16 mouse cellular contexts compared by ENCODE assay signal in the genomic region with DNA sequence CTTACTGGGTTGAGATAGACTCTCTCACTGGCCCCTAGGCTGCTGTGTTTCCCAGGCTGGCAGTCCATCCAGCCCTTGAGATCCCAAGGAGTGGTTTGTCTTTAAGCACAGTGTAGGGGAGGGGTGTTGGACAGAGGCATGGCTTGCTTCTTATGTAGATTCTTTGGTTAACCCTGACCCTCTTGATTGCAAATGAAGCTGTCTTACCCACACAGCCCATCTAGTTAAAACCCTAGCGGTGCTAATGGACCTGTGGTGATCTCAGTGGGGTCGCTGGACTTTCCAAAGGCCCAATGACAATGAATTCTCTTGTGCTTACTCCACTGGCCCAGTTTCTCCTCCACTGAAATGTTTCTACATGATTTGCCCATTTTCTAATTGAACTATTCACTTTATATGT. TPM values are rescaled to one million over a fixed set of nuclear protein-coding genes. Genes with fewer than 3 reads are reported as not detected.
"Had no signal": no experiment of that assay in that cellular context is flagged by ENCODE, and none has a peak within 500 bp of the region (broad histone marks: within the 10 kb centered on the region; RNA-seq: fewer than 3 reads in every experiment).

No protein-coding gene starts in this region.

- H3K4me1 ChIP-seq: liver, embryonic 12.5 days had no signal

- H3K4me2 ChIP-seq: limb, embryonic 15.5 days; liver, embryonic 12.5 days; midbrain, embryonic 13.5 days; neural tube, embryonic 15.5 days had no signal

- H3K4me3 ChIP-seq: limb, embryonic 15.5 days; liver, embryonic 12.5 days; midbrain, embryonic 13.5 days; myocyte; neural tube, embryonic 15.5 days had no signal

- H3K9ac ChIP-seq: limb, embryonic 15.5 days; liver, embryonic 12.5 days; midbrain, embryonic 13.5 days; neural tube, embryonic 15.5 days had no signal

- DNase-seq: kidney, adult 9 months; kidney, postnatal 36 days; layer of hippocampus, adult 9-11 months; layer of hippocampus, postnatal 36 days; thymus, postnatal 14 days had no signal

- H3K9me3 ChIP-seq: limb, embryonic 15.5 days; liver, embryonic 12.5 days; midbrain, embryonic 13.5 days; neural tube, embryonic 15.5 days had no signal

- H3K27ac ChIP-seq: kidney, postnatal 0 days; limb, embryonic 15.5 days; liver, embryonic 12.5 days; midbrain, embryonic 13.5 days; neural tube, embryonic 15.5 days had no signal

- ATAC-seq: liver, embryonic 12.5 days; midbrain, embryonic 13.5 days had no signal

- H3K36me3 ChIP-seq: limb, embryonic 15.5 days; liver, embryonic 12.5 days; midbrain, embryonic 13.5 days; neural tube, embryonic 15.5 days had no signal

RNA-seq across cellular contexts. Expression of a gene that starts 1.2 kb away (rescaled TPM):
- total RNA-seq: megakaryocyte progenitor cell, adult 5-6 weeks had no signal
- polyA plus RNA-seq: kidney, postnatal 0 days; limb, embryonic 11.5 days; liver, embryonic 12.5 days; liver, embryonic 16.5 days; myocyte; neural tube, embryonic 11.5 days; stomach, embryonic 16.5 days had no signal
